Mouse (Mus musculus): ENCODE measurements around the gene Pdcd7. TPM values are rescaled to one million over a fixed set of nuclear protein-coding genes. Genes with fewer than 3 reads are reported as not detected.

Pdcd7 gene
- polyA plus RNA-seq, 1 experiment: 1.1 TPM

DNA sequence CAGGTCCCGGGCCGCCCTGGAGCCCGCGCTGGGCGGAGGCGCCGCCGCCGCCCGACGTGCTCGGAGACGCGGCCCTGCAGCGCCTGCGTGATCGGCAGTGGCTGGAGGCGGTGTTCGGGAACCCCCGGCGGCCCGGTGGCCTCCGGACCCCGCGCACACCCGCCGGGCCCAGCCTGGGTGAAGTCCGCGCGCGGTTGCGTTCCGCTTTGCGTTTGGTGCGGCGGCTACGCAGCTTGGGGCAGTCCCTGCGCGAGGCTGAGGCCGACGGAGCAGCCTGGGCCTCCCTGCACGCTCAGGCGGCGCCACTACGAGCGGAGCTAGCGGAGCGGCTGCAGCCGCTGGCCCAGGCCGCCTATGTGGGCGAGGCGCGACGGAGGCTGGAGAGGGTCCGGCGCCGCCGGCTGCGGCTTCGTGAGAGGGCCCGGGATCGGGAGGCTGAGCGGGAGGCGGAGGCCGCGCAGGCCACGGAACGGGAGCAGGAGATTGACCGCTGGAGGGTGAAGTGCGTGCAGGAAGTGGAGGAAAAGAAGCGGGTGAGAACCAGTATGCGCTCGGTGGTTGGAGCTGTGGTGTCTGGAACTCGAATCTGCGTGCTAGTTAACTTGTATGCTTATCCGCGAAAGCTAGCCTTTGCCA, 690 bp downstream of the Pdcd7 start:
- Histone ChIP-seq H3K27me3 (ENCODE audit: control insufficient read depth) (peaks cover 2% of the 10 kb centered on the region), H3K36me3 (ENCODE audit: control insufficient read depth) (peaks cover 5% of the 10 kb centered on the region), H3K4me3 (replicated peaks) (peak overlapping the region; percentile 85), H3K9me3 (ENCODE audit: control insufficient read depth, low read length) (peaks cover 11% of the 10 kb centered on the region), H3K4me1 (ENCODE audit: control insufficient read depth) (peaks cover 36% of the 10 kb centered on the region)
- TF ChIP-seq TAL1 (IDR thresholded peaks at IDR 0.05; ENCODE audit: low read length): no peak
- TF ChIP-seq GATA1 (IDR thresholded peaks at IDR 0.05; ENCODE audit: low read length): no peak

GRCm38 (mm10) chr9:65347112-65347850, 1.4 kb downstream of the Pdcd7 start:
- TF ChIP-seq GATA1 (IDR thresholded peaks at IDR 0.05; ENCODE audit: low read length) (no peak), TAL1 (IDR thresholded peaks at IDR 0.05; ENCODE audit: low read length) (no peak)
- peaks cover 36% of the 10 kb centered on the region for H3K4me1 ChIP-seq (ENCODE audit: control insufficient read depth)
- peak overlapping the region; percentile 85 for H3K4me3 ChIP-seq (replicated peaks)
- peaks cover 2% of the 10 kb centered on the region for H3K27me3 ChIP-seq (ENCODE audit: control insufficient read depth)
- peaks cover 5% of the 10 kb centered on the region for H3K36me3 ChIP-seq (ENCODE audit: control insufficient read depth)
- H3K9me3 ChIP-seq (ENCODE audit: control insufficient read depth, low read length): peaks cover 11% of the 10 kb centered on the region

DNA sequence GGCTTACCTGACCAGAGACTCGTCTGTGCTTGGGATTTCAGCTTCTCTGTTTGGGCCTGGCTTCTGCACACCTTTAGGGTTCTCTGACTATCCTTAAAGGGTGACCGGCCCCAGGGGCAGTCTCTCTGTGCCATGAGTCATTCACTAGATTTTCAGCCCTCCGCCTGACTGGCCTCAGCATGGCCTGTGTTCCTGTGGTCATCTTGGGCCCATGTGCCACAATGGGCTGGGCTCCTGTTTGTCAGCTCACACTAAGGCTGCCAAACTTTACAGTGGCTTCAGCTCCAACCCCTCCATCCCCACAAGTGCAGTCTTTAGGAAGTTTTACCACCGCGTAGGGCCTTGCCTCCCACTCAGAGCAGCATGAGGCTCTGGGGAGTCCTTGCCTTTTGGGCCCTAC, 7.3 kb downstream of the Pdcd7 start:
- Histone ChIP-seq H3K36me3 (ENCODE audit: control insufficient read depth) (peaks cover 52% of the 10 kb centered on the region), H3K4me1 (ENCODE audit: control insufficient read depth) (peaks cover 20% of the 10 kb centered on the region), H3K9me3 (ENCODE audit: control insufficient read depth, low read length) (no peaks in the 10 kb centered on the region), H3K4me3 (replicated peaks) (no peak overlapping the region), H3K27me3 (ENCODE audit: control insufficient read depth) (no peaks in the 10 kb centered on the region)
- TF ChIP-seq TAL1 (IDR thresholded peaks at IDR 0.05; ENCODE audit: low read length) (no peak), GATA1 (IDR thresholded peaks at IDR 0.05; ENCODE audit: low read length) (no peak)

GRCm38 (mm10) chr9:65356561-65356960, 10.7 kb downstream of the Pdcd7 start:
- Histone ChIP-seq H3K27me3 (ENCODE audit: control insufficient read depth) (no peaks in the 10 kb centered on the region), H3K4me1 (ENCODE audit: control insufficient read depth) (peaks cover 22% of the 10 kb centered on the region), H3K9me3 (ENCODE audit: control insufficient read depth, low read length) (no peaks in the 10 kb centered on the region), H3K36me3 (ENCODE audit: control insufficient read depth) (peaks cover 77% of the 10 kb centered on the region), H3K4me3 (replicated peaks) (no peak overlapping the region)
- no peak for TF ChIP-seq GATA1 (IDR thresholded peaks at IDR 0.05; ENCODE audit: low read length)
- TF ChIP-seq TAL1 (IDR thresholded peaks at IDR 0.05; ENCODE audit: low read length): no peak

DNA sequence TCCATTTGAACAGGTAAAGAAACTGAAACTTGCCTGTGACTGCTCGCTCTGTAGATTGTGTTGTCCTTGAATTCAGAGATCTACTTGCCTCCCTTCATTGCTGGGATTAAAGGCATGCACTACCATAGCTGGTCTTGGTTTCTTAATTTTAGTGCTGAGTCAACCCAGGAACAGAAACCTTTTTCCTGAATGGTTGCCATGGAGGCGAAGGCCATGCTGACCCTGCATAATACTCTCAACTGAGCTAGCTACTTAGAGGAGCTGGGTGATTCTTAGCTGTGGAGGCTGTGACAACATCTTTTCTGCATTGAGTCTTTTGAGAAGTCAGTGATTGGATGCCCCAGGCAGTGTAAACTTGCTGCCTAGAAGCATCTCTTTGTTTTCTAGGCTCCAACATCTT, 11.1 kb downstream of the Pdcd7 start:
- Histone ChIP-seq H3K4me3 (replicated peaks) (no peak overlapping the region), H3K4me1 (ENCODE audit: control insufficient read depth) (peaks cover 22% of the 10 kb centered on the region), H3K36me3 (ENCODE audit: control insufficient read depth) (peaks cover 81% of the 10 kb centered on the region), H3K9me3 (ENCODE audit: control insufficient read depth, low read length) (no peaks in the 10 kb centered on the region), H3K27me3 (ENCODE audit: control insufficient read depth) (no peaks in the 10 kb centered on the region)
- TF ChIP-seq GATA1 (IDR thresholded peaks at IDR 0.05; ENCODE audit: low read length) (no peak), TAL1 (IDR thresholded peaks at IDR 0.05; ENCODE audit: low read length) (no peak)

DNA sequence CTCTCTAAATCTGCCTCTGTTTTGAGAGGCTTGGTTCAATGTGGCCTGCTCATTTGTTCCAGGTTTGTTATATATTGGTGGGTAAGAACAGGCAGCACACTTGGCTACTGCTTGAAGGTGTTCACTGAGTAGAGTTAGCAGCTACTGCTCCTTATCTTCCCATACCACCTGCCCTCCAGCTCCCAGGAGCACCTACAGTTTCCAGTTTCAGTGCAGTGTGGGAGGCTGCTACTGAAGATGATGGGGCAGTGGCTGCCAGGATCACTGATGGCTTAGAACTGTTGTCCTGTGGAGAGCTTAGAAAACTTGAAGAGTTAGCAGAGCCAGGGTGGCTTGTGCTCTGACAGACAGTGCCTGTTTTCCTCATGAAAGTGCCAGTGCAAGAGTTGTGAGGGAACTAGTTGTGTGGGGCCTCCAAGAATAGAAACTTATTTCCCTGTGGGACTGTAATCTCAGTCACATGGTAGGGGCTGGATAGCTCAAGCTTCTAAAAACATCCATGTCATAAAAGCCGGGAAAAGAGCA, 13.1 kb downstream of the Pdcd7 start:
- Histone ChIP-seq H3K9me3 (ENCODE audit: control insufficient read depth, low read length) (no peaks in the 10 kb centered on the region), H3K27me3 (ENCODE audit: control insufficient read depth) (no peaks in the 10 kb centered on the region), H3K4me3 (replicated peaks) (no peak overlapping the region), H3K4me1 (ENCODE audit: control insufficient read depth) (peaks cover 19% of the 10 kb centered on the region), H3K36me3 (ENCODE audit: control insufficient read depth) (peaks cover 83% of the 10 kb centered on the region)
- TF ChIP-seq GATA1 (IDR thresholded peaks at IDR 0.05; ENCODE audit: low read length) (no peak), TAL1 (IDR thresholded peaks at IDR 0.05; ENCODE audit: low read length) (peak; percentile 72)

- TF ChIP-seq TAL1 (IDR thresholded peaks at IDR 0.05; ENCODE audit: low read length) (no peak), GATA1 (IDR thresholded peaks at IDR 0.05; ENCODE audit: low read length) (no peak)
- Histone ChIP-seq H3K9me3 (ENCODE audit: control insufficient read depth, low read length) (no peaks in the 10 kb centered on the region), H3K4me1 (ENCODE audit: control insufficient read depth) (peaks cover 19% of the 10 kb centered on the region), H3K4me3 (replicated peaks) (no peak within 1 kb of the TSS), H3K36me3 (ENCODE audit: control insufficient read depth) (peaks cover 73% of the 10 kb centered on the region), H3K27me3 (ENCODE audit: control insufficient read depth) (no peaks in the 10 kb centered on the region)
Observed at GRCm38 (mm10) chr9:65360641-65361448, 14.9 kb downstream of the Pdcd7 start, which contains the start of gene Ubap1l. Gene Ubap1l, plus strand, starts transcription at chr9:65361041.

DNA sequence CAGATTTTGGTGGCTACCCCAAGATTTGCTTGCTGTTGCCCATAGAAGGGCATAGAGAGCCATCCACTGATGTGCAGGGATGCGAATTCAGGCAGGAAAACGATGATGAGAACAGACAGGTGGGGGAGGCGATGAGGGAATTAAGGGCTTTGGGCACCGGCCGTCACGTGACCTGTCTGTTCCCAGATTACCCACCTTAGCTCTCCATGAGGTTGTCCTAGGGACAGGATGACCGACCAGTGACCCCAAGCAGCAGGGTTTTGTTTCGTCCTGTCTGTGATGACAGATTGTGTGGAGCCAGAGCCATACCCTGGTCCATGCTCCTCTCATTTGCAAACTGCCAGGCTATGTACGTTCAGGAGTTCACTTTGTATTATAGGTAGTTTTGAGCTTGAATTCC, 17.8 kb downstream of the Pdcd7 start:
- H3K4me1 ChIP-seq (ENCODE audit: control insufficient read depth): peaks cover 10% of the 10 kb centered on the region
- no peak overlapping the region for H3K4me3 ChIP-seq (replicated peaks)
- H3K36me3 ChIP-seq (ENCODE audit: control insufficient read depth): peaks cover 45% of the 10 kb centered on the region
- no peaks in the 10 kb centered on the region for H3K9me3 ChIP-seq (ENCODE audit: control insufficient read depth, low read length)
- no peak for TF ChIP-seq TAL1 (IDR thresholded peaks at IDR 0.05; ENCODE audit: low read length)
- no peak for TF ChIP-seq GATA1 (IDR thresholded peaks at IDR 0.05; ENCODE audit: low read length)
- H3K27me3 ChIP-seq (ENCODE audit: control insufficient read depth): no peaks in the 10 kb centered on the region

GRCm38 (mm10) chr9:65365721-65366120, 19.8 kb downstream of the Pdcd7 start:
- H3K9me3 ChIP-seq (ENCODE audit: control insufficient read depth, low read length): no peaks in the 10 kb centered on the region
- H3K4me1 ChIP-seq (ENCODE audit: control insufficient read depth): no peaks in the 10 kb centered on the region
- H3K36me3 ChIP-seq (ENCODE audit: control insufficient read depth): peaks cover 30% of the 10 kb centered on the region
- H3K4me3 ChIP-seq (replicated peaks): no peak overlapping the region
- no peaks in the 10 kb centered on the region for H3K27me3 ChIP-seq (ENCODE audit: control insufficient read depth)
- TF ChIP-seq GATA1 (IDR thresholded peaks at IDR 0.05; ENCODE audit: low read length) (no peak), TAL1 (IDR thresholded peaks at IDR 0.05; ENCODE audit: low read length) (no peak)

Measured in erythroblast, embryonic 14.5 days (primary cell).